Mouse (Mus musculus): ENCODE measurements around the gene Mtch1. TPM values are rescaled to one million over a fixed set of nuclear protein-coding genes. Genes with fewer than 3 reads are reported as not detected.
"Not testable (repeated sequence)": the region's sequence is repeated elsewhere in the genome, so short reads cannot be mapped to it uniquely, and the experiment has no call there.

Gene Mtch1
- total RNA-seq, 2 experiments from 2014 or later: 486 to 490 TPM

DNA sequence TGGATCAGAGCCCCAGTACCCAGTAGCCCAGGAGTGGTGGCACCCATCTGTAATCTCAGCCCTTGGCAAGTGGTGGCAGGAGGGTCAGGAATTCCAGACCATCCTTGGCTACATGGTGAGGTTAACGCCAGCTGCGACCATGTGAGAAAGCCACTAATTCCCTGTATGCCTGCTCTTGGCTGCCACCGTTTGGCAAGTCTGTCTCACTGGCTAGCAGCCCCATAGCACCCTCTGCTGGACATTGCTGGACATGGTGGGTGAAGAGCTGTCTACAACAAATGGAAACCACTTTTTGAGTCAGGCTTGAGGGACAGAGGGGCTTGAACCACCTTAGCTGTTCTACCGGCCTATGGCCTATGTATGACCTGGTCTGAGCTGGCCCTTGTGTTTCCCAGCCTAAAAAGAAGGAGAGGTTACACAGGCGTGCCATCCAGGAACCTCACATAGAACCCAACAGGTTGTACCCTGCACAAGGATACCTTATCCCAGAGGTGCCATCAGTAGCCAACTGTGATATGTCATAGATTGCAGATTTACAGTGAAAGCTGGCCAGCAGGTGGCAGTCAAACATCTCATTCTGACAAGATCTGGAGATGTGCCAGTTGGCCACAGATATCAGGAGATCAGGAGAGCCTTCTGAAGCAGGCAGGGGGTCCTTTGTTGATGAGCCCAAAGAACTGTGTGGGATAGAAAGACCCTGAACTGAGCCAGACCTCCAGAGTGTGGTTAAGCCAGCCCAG lies 23.4 kb upstream of the Mtch1 start:
- intact Hi-C loops (cut with DNase I): loop anchor here (2.0 kb wide), 1 partner anchor 102 kb away; the partner anchor contains the start of gene BC004004
- DNase-seq (ENCODE audit: low spot score in 2 of 2): peak; percentile 95 to 96

GRCm38 (mm10) chr17:29368726-29369125 lies 21.0 kb upstream of the Mtch1 start:
- intact Hi-C loops (cut with DNase I): no loop called here

DNA sequence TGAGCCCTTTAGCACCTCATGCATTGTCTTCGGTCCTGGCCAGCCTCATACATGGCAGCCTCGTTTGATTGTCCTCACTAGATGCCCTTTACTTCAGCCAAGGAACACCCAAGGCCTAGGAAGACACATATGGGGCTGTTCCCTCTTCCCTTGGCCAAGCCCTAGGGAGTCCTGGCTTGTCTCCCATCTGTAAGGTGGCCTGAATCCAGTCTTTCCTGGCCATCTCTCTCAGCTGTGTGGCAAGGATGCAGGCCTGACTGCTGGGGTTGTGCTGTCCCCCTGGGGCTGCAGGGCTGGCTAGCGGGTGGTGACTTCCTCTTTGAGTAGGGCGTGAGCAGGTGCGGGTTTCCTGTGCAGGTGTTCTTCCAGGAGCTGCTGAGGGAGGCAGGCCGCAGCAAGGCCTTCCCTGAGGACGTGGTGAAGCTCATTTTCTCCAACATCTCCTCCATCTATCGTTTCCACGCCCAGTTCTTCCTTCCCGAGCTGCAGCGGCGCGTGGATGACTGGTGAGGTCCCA lies 17.4 kb upstream of the Mtch1 start:
- no peak for DNase-seq (ENCODE audit: low spot score in 2 of 2)
- intact Hi-C loops (cut with DNase I): no loop called here

More at GRCm38 (mm10) chr17:29368726-29369125, 21.0 kb upstream of the Mtch1 start:
- DNase-seq (ENCODE audit: low spot score in 2 of 2): no peak

GRCm38 (mm10) chr17:29363109-29363508 lies 15.4 kb upstream of the Mtch1 start:
- intact Hi-C loops (cut with DNase I): no loop called here
- DNase-seq (ENCODE audit: low spot score in 2 of 2): no peak

DNA sequence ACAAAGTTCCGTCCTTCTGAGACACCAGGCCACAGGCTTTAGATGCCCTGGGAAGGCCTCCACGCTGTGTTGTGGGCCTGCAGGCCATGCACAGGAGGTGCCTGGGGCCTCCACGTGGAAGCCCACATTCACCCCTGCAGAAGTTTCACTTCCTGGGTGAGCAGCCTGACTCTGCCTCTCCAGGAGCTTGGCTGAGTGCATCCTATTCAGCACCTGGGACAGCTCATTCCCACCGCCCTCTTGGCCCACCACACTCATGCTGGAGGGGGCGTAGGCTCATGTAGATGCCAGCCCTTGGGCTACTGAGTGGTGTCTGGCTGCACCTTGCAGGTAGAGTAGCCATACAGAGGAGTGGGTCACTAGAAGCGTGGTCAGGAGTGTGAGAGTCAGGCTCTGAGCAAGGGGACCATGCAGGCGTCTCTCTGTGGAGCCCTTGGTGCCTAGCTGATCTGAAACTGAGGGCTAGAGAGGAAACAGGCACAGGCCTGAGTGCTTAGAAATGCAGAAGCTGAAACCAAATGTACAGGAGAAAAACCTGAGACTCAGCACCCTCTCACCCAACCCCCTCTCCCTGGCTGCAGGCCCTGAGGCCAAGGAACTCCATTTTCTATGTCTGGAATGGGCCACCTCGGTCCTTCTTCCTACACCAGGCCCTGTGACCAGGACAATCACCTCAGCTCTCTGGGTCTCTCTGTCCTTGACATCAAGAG lies 14.4 kb upstream of the Mtch1 start:
- intact Hi-C loops (cut with DNase I): no loop called here
- DNase-seq (ENCODE audit: low spot score in 2 of 2): peak in 1 of 2 experiments; percentile 41

GRCm38 (mm10) chr17:29360761-29361221 lies 13.1 kb upstream of the Mtch1 start, which contains the start of gene Fgd2:
Gene Fgd2 (plus strand): TSS chr17:29360914.
- intact Hi-C loops (cut with DNase I): no loop called here
- peak in 1 of 2 experiments; percentile 47 for DNase-seq (ENCODE audit: low spot score in 2 of 2)

DNA sequence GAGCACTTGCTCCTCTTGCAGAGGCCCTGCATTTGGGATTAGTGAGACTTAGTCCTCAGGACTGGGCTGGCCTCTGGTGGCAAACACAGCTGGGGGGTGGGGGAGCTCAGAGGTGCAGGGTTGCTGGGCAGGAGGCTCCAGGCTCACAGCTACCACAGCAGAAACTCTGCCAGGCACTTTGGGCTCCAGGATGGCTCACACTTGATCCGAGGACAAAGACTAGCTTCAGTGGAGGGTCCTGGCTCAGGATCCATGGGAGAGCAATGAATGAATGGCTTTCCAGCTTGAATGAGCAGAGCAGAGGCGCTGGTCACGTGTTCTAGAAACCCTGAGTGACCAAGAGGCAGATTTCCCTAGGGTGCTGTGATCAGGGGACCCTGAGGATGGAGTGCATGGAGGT lies 11.2 kb upstream of the Mtch1 start:
- no peak for DNase-seq (ENCODE audit: low spot score in 2 of 2)
- intact Hi-C loops (cut with DNase I): no loop called here

GRCm38 (mm10) chr17:29356882-29357281 lies 9.1 kb upstream of the Mtch1 start:
- DNase-seq (ENCODE audit: low spot score in 2 of 2): no peak
- intact Hi-C loops (cut with DNase I): no loop called here

DNA sequence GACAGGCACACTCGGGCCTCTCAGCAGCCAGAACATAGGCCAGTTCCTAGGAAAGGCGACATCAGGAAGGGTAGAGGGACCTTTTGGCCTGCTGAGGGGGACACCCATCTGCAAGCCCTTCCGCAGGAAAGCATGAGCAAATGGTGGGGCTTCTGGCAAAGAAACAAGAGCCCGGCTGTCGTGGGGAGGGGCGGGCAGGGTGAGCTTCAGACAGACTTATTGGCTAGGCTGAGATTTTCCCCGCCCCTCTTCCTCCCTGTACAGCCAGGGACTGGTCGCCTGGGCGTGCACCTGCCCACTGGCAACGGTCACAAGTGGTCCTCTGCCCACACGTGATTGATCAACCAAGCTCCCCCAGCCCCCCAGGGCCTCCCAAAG lies 8.7 kb upstream of the Mtch1 start:
- intact Hi-C loops (cut with DNase I): no loop called here
- peak; percentile 65 to 74 for DNase-seq (ENCODE audit: low spot score in 2 of 2)

DNA sequence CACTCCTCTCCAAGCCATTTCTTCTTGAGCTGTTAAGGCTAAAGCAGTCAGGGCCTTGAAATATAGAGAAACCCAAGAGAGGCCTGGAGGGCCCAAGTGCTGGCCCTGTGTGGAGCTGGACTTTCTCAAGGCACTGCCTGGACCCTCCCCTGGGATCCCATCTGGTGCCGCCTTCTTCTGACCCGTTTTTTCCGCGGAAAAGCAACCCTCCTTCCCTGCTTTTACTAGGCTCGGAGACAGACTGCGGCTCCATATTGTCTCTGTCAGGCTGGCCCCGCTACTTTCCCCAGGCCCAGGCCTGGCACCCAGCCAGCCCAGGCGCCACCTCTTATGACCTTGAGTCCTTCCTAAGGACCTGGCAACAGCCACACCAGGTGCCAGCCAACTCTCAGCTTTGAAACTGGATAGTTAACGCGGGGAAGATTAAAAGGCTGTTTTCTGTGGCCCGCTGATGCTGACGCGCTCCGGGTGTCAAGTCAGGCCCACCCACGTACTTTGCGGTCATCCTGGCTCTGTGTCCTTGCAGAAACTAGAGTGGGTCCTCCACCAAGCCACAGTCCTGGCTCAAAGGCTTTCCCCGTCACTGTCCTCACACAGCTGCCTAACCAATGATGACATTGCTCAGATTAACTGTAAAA lies 8.2 kb upstream of the Mtch1 start:
- intact Hi-C loops (cut with DNase I): no loop called here
- DNase-seq (ENCODE audit: low spot score in 2 of 2): peak in 1 of 2 experiments; percentile 55

- no peak for DNase-seq (ENCODE audit: low spot score in 2 of 2)
- intact Hi-C loops (cut with DNase I): no loop called here
These were observed 7.7 kb upstream of the Mtch1 start for GRCm38 (mm10) chr17:29355461-29355840.

DNA sequence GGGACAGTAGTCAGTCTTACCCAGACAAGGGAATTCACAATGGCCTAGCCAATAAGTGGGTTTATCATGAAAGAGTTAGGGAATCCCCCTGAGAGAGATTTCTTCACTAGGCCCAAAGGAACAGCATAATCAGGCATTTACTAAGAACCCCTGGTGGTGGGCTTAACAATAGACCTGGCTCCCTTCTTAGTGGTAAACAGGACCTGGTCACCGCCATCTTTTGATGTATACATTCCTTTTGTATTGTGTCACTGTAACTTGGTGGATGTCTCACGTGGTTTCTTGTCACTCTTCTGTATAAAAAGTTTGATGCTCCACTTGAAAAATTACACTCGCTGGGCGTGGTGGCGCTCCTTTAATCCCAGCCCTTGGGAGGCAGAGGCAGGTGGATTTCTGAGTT lies 3.3 kb upstream of the Mtch1 start:
- DNase-seq (ENCODE audit: low spot score in 2 of 2); intact Hi-C loops (cut with DNase I): not testable (repeated sequence)

- intact Hi-C loops (cut with DNase I): no loop called here
These were observed 1.3 kb upstream of the Mtch1 start for GRCm38 (mm10) chr17:29348996-29349395.

DNA sequence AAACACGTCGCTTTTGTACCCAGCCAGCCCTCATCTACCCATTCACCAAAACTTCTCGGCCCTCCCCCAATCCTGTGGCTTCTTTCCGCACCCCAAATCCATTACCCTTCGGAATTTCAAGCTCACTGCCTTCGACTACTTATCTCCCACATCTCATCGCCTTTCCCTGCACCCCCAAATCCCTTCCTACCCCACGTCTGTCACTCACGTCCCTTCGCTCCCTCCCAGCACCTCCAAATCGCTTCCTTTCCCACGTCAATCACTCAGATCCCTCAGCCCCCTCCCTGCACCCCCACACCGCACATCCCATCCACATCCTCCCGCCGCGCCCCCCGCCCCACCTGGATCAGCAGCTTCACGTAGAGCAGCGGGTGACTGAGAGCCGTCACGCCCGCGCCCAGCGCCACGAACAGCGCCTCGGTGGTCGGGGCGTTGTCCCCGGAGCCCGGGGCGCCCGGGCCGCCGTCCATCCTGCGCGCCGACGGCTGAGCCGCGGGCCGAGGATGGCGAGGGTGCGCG lies 549 bp downstream of the Mtch1 start:
- intact Hi-C loops (cut with DNase I): no loop called here
- DNase-seq (ENCODE audit: low spot score in 2 of 2): peak in 1 of 2 experiments; percentile 44

More at GRCm38 (mm10) chr17:29348996-29349395, 1.3 kb upstream of the Mtch1 start:
- no peak for DNase-seq (ENCODE audit: low spot score in 2 of 2)

- intact Hi-C loops (cut with DNase I): no loop called here
- DNase-seq (ENCODE audit: low spot score in 2 of 2): peak; percentile 69 to 80
These were observed 1.1 kb downstream of the Mtch1 start for GRCm38 (mm10) chr17:29346496-29347125.

- DNase-seq (ENCODE audit: low spot score in 2 of 2): no peak
- intact Hi-C loops (cut with DNase I): no loop called here
These were observed 2.5 kb downstream of the Mtch1 start for GRCm38 (mm10) chr17:29345272-29345671.

GRCm38 (mm10) chr17:29343241-29343640 lies 4.5 kb downstream of the Mtch1 start:
- DNase-seq (ENCODE audit: low spot score in 2 of 2): no peak
- intact Hi-C loops (cut with DNase I): no loop called here

GRCm38 (mm10) chr17:29342010-29342910 lies 5.5 kb downstream of the Mtch1 start:
- intact Hi-C loops (cut with DNase I): no loop called here
- peak in 1 of 2 experiments; percentile 66 for DNase-seq (ENCODE audit: low spot score in 2 of 2)
